Mouse (Mus musculus): ENCODE results near the gene Ssbp3. TPM values are rescaled to one million over a fixed set of nuclear protein-coding genes. Genes with fewer than 3 reads are reported as not detected.

The Ssbp3 gene
- total RNA-seq, 1 experiment from 2014 or later = 53.3 TPM

DNA sequence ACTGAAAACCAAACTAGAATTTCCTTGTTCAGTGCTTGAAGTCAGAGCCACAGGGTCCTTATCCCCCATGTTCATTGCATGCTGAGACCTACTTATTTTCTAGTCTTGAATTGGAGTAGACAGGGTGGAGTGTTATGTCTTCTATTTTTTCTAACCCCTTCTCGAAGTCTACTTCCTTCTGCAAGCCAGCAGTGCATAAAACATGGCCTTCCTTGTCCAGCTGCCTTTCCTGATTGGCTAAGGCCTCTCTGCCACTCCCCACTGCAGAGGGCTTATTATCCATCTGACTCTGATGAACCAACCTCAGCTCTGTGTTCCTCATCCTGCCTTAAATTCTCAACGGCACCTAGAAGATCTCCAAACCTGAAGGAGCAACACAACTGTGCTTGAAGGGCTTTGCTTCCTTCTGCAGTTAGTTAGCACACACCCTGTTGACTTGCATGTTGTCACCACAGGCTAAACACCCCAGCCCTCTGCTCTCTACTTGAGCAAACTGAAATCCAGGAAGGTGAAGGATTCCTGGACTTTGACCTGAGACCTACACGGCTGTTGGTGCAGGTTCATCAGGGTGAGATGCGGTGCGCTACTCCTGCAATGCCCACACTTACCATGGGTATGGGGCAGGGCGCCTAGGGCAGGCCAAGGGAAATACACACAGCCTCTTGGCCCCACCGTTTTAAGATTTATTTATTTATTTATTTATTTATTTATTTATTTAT is 71.0 kb downstream of the Ssbp3 start:
- peak; percentile 61 for ATAC-seq (replicated peaks; ENCODE audit: low read depth, poor library complexity, severe bottlenecking)

DNA sequence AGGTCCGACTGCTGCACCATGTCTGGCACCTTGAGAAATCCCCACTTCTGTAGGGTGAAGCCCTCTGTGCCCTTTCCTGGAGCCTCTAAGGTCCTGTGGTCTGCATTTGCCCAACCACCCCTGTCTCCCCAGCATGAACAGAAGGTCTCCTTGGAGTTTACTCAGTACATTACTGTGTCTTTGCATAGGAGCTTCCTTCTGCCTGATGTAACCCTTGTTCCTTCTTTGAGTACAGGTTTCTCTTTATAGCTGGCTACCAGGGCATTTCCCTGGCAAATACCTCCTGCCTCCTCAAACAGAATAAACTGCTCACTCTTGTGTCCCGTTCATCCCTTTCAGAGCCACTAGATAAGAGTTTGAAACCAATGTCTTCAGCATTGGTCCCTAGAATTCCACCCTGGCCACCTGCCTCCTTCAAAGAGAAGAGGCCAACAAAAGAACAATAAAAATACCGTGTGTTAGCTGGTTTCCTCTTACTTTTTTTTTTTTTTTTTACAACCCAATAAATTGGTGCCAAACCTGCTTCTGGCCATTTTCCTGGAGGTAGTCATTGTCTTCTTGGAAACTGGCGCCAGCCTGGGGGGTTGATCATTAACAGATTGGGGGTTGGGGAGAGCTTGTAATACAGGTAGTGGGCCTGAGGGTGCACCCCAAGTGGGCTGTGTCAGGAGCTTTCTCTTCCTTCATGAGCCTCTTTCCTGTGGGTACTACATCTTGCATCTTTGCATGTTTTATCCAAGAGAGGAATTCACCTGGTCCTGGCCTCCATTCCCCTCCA is 72.0 kb downstream of the Ssbp3 start:
- ATAC-seq (replicated peaks; ENCODE audit: low read depth, poor library complexity, severe bottlenecking) = no peak

DNA sequence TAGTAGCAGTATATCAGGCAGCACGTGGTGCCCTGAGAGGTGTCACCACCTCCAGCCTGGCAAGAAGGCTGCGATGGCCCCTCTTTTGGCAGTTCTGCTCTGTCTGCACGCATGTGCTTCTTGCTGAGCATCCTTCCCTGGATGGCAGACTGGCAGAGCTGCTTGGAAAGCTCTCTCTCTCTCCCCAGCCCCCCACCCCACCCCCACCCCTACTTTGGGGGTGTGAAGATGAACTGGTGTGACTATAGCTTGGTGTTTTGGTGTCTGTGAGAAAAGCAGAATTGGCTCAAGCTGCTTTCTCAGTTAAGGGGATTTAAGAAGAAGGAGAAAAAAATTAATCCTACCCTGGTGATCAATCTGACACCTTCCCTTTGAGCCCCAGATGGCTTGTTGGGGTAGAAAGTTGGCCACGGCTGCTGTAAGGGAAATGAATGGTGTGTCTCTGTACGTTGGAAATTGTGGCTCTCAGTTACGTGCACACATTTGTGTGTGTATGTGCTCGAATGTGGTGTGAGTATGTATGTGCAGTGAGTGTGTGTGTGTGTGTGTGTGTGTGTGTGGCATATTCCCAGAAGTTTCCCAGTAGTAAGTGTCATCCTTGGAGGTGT is 73.5 kb downstream of the Ssbp3 start:
- ATAC-seq (replicated peaks; ENCODE audit: low read depth, poor library complexity, severe bottlenecking) = no peak

DNA sequence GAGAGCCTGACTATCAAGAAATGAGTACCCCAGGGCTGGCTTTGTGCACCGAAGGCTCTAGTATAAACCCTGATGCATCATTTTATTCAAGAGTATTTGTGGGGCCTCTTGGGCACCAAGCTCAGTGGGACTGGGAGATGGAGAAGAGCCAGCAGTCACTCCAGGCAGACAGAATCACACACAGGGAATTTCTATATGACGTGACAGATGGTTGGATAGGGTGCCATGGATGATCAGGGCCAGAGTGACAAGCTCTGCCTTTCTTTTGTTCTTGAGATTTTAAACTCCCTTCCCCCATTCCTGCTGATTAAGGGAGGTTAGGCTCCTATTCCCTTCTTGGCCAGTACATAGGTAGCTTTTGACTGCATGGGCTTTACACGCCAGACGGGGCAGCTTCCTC is 74.8 kb downstream of the Ssbp3 start:
- ATAC-seq (replicated peaks; ENCODE audit: low read depth, poor library complexity, severe bottlenecking) = no peak

DNA sequence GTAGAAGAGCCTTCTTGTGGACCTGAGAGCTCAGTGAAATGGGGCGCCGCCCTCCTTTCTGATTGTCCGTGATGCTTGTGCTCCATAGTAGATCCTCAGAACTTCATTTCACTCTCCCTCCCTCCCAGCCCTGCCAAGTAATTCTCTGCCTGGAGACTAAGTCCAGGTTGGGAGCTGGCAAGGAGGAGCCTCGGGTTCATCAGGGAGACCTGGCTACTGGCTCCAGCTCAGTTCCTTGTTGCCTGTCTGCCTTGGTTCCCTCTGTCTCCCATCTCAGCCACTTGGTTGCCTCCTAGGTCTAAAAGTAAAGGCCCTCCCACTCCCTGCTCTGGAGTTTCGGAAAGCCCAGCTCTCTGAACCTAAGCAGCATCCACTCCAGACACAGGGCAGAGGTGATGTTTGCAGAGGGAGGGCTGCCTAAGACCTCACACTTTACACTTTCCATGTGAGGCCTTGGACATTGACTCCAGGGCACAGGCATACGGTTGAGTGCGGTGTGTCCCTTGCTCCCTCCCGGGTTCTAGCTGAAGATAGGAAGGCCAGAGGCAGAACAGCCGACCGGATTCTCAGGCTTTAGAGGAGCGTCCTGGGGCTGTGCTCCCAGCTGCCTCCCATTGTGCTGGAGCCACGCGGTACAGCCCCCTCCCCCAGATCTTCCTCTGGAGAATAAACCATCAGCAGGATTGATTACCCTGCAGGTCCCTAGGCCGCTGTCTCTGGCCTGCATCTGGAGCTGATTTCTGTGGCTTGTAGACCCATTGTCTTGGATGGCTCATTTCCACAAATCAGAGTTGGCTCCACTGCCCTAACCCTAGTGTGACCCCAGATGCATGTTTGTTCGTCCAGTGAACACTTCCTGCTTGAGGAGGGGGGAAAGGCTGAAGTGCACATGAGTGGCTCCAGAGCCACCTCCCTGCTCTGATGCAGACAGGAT is 75.7 kb downstream of the Ssbp3 start:
- ATAC-seq (replicated peaks; ENCODE audit: low read depth, poor library complexity, severe bottlenecking) = no peak

DNA sequence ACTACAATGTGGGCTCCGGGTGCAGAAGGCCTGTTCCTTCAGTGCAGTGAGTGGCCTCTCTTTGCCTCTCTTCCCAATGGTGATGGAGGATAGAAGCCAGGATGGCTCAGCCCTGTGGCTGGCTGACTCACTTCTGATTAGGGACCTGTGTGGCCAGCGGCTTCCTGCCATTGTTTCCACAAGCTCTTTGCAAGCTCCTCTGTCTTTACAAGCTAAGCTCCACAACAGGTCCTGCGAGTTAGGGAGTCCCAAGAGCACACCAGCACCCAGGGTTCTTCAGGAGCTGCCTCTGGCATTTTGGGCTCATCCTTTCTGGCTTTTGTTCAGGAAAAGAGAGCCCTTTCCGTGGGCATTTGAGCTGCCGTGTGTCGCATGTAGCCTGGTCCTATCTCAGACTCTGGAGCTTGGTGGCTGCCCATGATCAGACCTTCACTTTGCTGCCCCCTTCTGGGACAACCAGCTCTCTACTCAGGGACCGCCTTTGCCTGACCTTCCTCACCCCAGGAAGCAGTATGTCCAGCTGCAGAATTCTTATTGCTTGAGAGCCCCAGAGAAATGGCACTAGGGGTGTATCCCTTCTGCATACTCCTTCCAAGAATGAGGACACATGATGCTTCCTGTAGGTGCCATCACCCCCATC is 77.3 kb downstream of the Ssbp3 start:
- peak; percentile 96 for ATAC-seq (replicated peaks; ENCODE audit: low read depth, poor library complexity, severe bottlenecking)

DNA sequence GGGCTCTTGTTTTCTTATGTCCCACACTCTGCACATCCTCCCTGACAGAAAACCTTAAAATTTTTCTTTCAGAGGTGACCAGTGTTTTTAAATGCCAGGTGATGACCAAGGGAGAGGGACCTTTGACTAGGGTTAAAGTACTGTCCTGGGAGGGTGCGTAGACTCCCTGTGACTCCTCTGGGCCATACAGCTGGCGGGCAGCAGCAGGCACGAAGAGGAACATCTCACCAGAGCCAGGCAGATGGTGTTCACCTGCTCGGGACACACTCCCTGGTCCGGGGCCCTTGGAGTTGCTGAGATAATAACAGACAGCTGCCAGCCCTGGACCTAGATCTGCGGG is 78.4 kb downstream of the Ssbp3 start:
- ATAC-seq (replicated peaks; ENCODE audit: low read depth, poor library complexity, severe bottlenecking) = no peak

DNA sequence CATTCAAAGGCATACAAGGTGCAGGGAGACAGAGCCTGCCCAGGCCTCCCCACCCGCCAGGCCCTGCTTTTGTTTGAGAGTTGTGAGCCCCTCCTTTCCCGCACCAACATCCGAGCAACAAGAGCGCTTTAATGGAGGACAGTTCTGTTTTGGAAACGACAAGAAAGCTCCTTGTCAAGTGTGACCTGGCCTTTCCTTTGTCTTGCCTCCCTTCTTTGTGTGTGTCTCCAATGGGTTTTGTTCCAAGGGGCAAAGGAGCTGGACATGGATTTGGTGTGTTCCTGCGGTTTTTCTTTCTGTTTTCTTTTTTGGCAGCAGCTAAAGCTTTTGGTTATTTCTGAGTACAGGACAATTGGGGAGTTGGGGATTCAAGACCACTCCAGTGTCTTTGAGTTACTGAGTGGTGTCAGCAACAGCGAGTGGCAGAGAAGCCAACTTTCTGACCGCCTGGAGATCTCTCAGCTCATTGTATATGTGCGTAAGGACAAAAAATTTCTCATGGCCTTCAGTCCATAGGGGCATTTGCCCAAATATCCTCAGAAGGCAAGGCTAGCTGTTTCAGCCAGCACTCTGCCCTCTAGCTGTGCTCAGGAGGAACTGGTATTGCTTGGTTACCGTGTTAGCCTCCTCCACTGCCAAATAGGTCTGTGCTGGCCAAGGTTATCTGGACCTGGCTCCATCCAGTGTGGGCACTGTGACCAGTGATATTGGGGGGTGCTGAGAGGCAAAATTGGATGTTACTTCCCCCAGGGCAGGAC is 78.9 kb downstream of the Ssbp3 start:
- ATAC-seq (replicated peaks; ENCODE audit: low read depth, poor library complexity, severe bottlenecking) = no peak

DNA sequence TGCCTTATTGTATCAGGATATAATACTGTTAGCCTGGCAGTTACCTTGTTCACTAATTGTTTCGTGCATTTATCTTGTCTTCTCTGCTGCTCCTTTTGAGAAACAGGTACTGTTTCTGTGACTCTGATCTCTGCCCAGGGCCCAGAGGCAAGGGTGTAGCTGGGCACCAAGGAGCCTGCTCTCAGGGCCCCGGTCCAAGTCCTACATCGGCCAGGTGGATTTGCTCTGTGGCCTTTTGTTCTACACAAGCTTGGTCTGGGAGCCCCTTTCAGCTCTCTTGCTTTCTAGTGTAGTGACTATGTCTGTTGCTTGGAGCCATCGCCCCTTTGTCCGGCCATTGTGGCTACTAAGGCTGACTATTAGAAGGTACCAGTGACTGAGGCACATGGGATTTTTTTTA is 82.6 kb downstream of the Ssbp3 start:
- no peak for ATAC-seq (replicated peaks; ENCODE audit: low read depth, poor library complexity, severe bottlenecking)

DNA sequence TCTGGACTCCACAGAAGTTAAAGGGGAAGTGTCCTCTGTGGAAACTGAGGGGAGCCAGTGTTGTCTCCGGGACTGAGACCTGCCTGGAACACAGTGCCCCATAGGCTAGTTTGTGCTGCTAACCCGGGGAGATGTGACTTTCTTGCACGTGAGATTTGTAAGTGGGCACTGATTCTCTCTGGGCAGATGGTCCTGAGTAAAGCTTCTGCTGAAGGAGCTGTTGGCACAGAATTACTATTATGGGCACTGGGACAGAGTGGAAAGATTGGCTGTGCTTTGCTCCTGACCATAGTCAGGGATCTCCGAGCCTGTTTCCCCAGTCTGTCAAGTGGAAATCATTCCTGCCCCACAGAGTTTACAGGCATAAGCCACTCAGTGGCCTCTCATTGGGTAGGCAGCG is 83.8 kb downstream of the Ssbp3 start:
- no peak for ATAC-seq (replicated peaks; ENCODE audit: low read depth, poor library complexity, severe bottlenecking)

DNA sequence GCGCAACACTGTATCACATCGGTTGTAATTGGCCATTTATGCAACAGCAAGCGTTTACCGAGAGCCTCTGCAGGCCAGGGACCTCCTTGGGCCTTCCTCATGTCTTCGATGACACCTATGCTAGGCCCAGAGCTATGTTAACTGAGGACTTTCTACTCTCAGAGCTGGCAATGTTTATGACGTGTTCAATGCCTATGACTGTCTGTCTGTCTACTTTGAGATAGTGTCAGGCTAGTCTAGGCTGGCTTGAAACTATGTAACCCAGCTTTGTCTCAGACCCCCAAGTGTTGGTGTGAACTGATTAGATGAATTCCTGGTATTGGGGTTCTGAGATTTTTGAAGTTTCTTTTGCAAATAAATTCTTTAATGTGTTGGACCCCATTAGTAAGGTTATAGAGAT is 84.6 kb downstream of the Ssbp3 start:
- no peak for ATAC-seq (replicated peaks; ENCODE audit: low read depth, poor library complexity, severe bottlenecking)

DNA sequence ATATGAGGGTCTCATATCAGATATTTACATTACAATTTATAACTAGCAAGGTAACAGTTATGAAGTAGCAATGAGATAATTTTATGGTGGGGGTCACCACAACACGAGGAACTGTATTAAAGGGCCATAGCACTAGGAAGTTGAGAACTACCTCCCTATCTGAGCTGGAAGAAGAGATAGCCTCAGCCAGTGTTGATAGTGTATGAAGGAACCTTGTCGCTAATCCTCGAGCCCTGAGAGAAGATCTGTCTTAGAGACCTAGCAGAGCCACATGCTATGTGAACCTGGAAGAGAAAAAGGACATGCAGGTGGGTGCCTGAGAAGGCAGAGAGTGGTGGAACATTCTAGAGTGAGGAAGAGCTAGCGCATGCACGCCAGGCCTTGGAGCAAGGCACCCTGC is 85.0 kb downstream of the Ssbp3 start:
- no peak for ATAC-seq (replicated peaks; ENCODE audit: low read depth, poor library complexity, severe bottlenecking)

DNA sequence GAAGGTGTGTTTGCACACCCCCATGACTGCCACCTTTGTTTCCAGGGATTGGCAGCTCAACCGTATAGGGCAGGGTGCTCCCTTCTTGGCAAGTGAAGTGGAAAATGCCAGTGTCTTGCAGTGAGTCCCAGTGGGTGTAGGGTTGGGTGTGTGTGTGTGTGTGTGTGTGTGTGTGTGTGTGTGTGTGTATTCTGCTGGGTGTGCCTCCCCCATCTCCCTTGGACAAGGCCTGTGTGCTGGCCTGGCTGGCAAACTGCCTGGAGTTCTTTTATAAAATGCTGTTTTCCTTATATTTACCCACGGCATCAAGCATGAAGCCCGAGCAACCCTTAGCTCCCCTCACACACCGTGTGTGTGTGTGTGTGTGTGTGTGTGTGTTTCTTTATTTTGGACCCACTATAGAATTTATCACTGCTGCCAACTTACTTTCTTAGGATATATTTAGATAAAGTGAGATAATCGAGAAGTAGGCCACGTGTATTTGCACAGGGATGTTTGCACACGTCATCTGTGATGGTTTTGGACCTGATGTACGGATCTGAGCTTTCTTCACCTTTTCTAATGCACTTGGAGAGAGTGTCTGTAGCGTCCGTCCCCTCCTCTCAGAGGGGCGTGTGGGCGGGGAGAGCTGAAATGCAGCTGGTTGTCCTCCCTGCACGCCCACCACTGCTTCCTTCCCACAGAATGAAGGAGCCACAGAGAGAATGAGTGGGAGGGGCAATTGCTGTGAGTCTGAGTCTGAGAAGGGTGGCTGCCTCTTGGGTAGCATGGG is 86.0 kb downstream of the Ssbp3 start:
- peak; percentile 26; the same call in 1 of the 2 replicates for ATAC-seq (replicated peaks; ENCODE audit: low read depth, poor library complexity, severe bottlenecking)

DNA sequence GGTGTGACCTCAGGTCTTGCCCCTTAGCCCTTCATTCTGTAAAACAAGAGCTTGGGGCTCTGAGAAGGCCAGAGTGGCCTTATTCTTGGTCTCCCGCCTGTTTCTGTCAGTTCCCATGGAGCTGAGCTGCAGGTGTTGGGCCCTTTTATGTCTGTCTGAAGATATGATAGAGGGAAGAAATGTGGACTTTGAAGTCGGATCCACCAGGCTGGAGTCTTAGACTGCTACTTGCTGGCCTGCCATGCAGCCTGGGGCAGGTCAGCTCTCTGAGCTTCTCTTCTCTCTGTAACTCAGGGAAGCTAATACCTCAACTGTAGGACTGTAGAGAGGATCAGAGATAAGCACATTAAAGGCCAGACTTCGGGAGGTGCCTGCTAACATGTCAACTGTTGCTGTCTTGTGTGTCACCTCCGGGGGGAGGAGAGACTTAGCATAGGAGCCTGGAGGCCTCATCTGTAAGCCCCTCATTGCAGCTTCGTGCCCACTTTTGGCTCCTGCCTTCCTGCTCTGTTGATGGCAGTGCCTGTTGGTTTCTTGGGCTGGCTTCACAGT is 90.8 kb downstream of the Ssbp3 start:
- ATAC-seq (replicated peaks; ENCODE audit: low read depth, poor library complexity, severe bottlenecking) = 0 out of 2 replicates have a peak, but pooled peaks have one; percentile 23

DNA sequence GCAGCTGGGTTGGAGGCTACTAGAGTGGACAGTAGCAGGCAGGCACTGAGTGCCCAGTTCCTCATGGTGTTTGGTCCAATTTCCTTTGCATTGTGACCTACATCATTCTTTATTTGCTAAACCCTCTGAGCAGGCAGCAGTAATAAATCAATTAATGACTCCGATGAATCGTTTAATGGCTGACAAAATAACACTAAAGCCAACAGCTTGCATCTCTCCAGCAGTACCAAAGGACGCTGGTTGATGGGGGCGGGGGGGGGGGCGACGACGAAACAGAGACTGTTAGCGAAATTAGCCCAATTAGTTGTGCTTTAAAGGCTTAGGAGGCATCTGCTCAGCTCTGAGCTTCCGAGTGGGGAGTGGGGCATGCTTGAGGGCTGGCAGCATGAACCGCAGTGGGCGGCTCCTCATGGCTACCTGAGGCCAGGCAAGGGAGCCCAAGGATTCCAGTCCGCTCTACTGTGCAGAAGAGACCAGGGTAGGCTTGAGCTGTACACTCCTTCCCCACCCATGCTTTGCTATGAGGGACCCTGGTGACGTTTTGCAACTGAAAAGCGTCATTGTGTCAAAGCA is 91.5 kb downstream of the Ssbp3 start:
- ATAC-seq (replicated peaks; ENCODE audit: low read depth, poor library complexity, severe bottlenecking) = no peak

DNA sequence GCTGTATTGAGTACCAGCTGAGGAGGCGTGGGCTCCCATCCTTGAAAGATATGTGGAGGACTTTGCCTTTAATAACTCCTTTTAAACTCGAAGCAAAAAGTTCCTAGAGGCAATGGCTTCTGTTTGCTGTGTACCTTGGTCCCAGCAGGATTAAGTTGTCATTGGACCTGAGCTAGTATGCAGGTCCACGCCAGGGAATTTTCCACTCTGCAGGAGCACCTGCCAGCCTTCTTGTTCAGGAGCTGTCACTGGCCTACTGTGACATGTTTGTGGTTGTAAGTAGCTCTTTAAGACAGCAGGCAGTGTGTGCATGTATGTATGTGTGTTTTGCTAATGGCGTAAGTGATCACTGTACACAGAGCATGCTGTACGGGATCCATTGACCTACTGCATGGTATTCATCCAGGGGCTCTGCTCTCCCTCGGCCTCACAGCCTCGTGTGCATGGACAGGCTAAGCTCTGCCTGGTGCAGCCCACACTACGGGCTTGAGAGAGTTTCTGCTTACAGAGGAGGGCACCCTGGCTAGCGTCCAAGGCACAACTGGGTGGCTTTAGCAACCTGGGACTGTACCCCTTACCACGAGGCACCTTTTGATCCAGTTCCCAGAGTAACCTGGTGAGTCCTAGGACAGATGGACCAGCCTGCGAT is 92.1 kb downstream of the Ssbp3 start:
- no peak for ATAC-seq (replicated peaks; ENCODE audit: low read depth, poor library complexity, severe bottlenecking)

DNA sequence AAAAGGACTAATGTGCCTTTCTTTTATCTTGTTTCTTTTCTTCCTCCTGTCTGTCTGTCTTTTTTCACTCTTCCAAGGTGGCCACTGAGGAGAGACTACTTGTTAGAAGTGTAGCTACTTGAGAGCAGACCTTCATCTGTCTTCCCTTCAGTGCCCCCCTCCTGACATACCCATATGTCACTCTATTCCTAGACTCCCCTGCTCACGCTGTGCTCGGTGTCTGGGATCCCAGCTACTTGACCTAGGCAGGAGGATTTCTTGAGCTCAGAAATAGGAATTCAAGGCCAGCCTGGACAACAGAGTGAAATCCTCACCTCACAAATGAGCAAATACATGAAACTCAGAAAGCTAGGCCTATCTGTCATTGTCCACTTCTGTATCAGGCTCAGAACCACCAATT is 92.7 kb downstream of the Ssbp3 start:
- no peak for ATAC-seq (replicated peaks; ENCODE audit: low read depth, poor library complexity, severe bottlenecking)

Measured in common myeloid progenitor, adult 5-6 weeks (primary cell).